Mouse (Mus musculus): ENCODE results near the gene Add3. TPM values are rescaled to one million over a fixed set of nuclear protein-coding genes. Genes with fewer than 3 reads are reported as not detected.

Gene Add3
- total and polyA plus RNA-seq, 3 experiments, result 14.0 to 52.9 TPM; not detected in 1

- no peak overlapping the region for H3K27ac ChIP-seq (ENCODE audit: control insufficient read depth, low read depth, low read length)
- no peak overlapping the region for H3K4me3 ChIP-seq (ENCODE audit: control insufficient read depth in 1 of 2, insufficient read depth in 1 of 2, low read depth in 2 of 2, low read length in 2 of 2)
- H3K9me3 ChIP-seq (replicated peaks; ENCODE audit: insufficient read depth, low read length), result no peaks in the 10 kb centered on the region
- H3K79me2 ChIP-seq (ENCODE audit: control insufficient read depth, insufficient read depth, low read length, poor library complexity), result no peaks in the 10 kb centered on the region
- no peaks in the 10 kb centered on the region for H3K4me1 ChIP-seq (ENCODE audit: control insufficient read depth in 1 of 2, insufficient read depth in 2 of 2, low read length in 2 of 2)
- H3K36me3 ChIP-seq (ENCODE audit: control insufficient read depth in 1 of 2, insufficient read depth in 2 of 2, low read length in 2 of 2), result no peaks in the 10 kb centered on the region
- no peak overlapping the region for H3K9ac ChIP-seq (ENCODE audit: control insufficient read depth, low read depth, low read length, poor library complexity, severe bottlenecking)
- no peaks in the 10 kb centered on the region for H3K27me3 ChIP-seq (ENCODE audit: control insufficient read depth in 1 of 2, insufficient read depth in 2 of 2, low read length in 2 of 2)
- no peak for DNase-seq (ENCODE audit: low read depth, low spot score)
- TF ChIP-seq SIN3A (IDR thresholded peaks at IDR 0.05; ENCODE audit: low read length) (no peak), TAL1 (IDR thresholded peaks at IDR 0.05; ENCODE audit: low read length) (no peak), EP300 (IDR thresholded peaks at IDR 0.05; ENCODE audit: low read depth in 1 of 2, low read length in 2 of 2) (no peak), ETS1 (IDR thresholded peaks at IDR 0.05; ENCODE audit: low read depth, low read length) (no peak), MAX (IDR thresholded peaks at IDR 0.05; ENCODE audit: low read length) (no peak), GABPA (IDR thresholded peaks at IDR 0.05; ENCODE audit: low read depth, low read length) (no peak), GATA1 (IDR thresholded peaks at IDR 0.05; ENCODE audit: low read depth, low read length) (no peak), RAD21 (IDR thresholded peaks at IDR 0.05; ENCODE audit: low read depth, low read length) (no peak), HCFC1 (IDR thresholded peaks at IDR 0.05; ENCODE audit: low read depth, low read length) (no peak), KAT2A (conservative IDR thresholded peaks at IDR 0.05; ENCODE audit: low read depth, low read length) (no peak), MEF2A (IDR thresholded peaks at IDR 0.05; ENCODE audit: extremely low read depth, insufficient replicate concordance, low read depth, low read length, poor library complexity, severe bottlenecking) (no peak), UBTF (IDR thresholded peaks at IDR 0.05; ENCODE audit: borderline replicate concordance, insufficient read depth, low read depth, low read length) (no peak)
These were observed 35.3 kb downstream of the Add3 start for GRCm38 (mm10) chr19:53175550-53175949.

DNA sequence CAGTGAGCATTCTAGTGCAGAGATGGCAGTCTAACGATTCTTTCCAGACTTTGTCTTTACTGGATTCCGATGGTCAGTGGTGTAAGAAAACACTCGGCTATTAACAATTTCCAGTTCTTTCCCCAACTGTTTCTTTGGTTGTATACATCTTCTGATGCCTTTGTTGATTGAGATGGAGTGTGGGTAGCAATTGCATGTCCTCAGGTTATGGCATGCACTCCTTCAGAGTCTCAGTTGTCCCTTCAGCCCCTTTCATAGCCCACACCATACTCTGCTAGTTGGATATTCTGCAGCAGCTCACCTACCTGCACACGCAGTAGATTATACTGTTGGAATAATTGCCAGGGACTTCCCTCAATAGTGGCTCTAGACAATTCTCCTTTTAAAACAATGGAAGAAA, 36.3 kb downstream of the Add3 start:
- H3K9me3 ChIP-seq (replicated peaks; ENCODE audit: insufficient read depth, low read length), result no peaks in the 10 kb centered on the region
- H3K79me2 ChIP-seq (ENCODE audit: control insufficient read depth, insufficient read depth, low read length, poor library complexity), result no peaks in the 10 kb centered on the region
- no peak overlapping the region for H3K27ac ChIP-seq (ENCODE audit: control insufficient read depth, low read depth, low read length)
- no peaks in the 10 kb centered on the region for H3K4me1 ChIP-seq (ENCODE audit: control insufficient read depth in 1 of 2, insufficient read depth in 2 of 2, low read length in 2 of 2)
- no peak for DNase-seq (ENCODE audit: low read depth, low spot score)
- TF ChIP-seq MAFK (IDR thresholded peaks at IDR 0.05; ENCODE audit: borderline replicate concordance, low read depth, low read length) (no peak), RCOR1 (IDR thresholded peaks at IDR 0.05; ENCODE audit: low read depth, low read length) (no peak), SIN3A (IDR thresholded peaks at IDR 0.05; ENCODE audit: low read length) (no peak), POLR2AphosphoS5 (IDR thresholded peaks at IDR 0.05; ENCODE audit: borderline replicate concordance, low read depth, low read length) (no peak), GATA1 (IDR thresholded peaks at IDR 0.05; ENCODE audit: low read depth, low read length) (no peak), ZNF384 (IDR thresholded peaks at IDR 0.05; ENCODE audit: low read depth, low read length) (no peak), USF1 (IDR thresholded peaks at IDR 0.05; ENCODE audit: low read depth, low read length) (no peak), CHD1 (IDR thresholded peaks at IDR 0.05; ENCODE audit: low read depth, low read length) (no peak), ELF1 (IDR thresholded peaks at IDR 0.05; ENCODE audit: low read depth, low read length) (no peak), HCFC1 (IDR thresholded peaks at IDR 0.05; ENCODE audit: low read depth, low read length) (no peak), TAL1 (IDR thresholded peaks at IDR 0.05; ENCODE audit: low read length) (no peak)
- no peaks in the 10 kb centered on the region for H3K36me3 ChIP-seq (ENCODE audit: control insufficient read depth in 1 of 2, insufficient read depth in 2 of 2, low read length in 2 of 2)
- H3K27me3 ChIP-seq (ENCODE audit: control insufficient read depth in 1 of 2, insufficient read depth in 2 of 2, low read length in 2 of 2), result no peaks in the 10 kb centered on the region
- no peak overlapping the region for H3K4me3 ChIP-seq (ENCODE audit: control insufficient read depth in 1 of 2, insufficient read depth in 1 of 2, low read depth in 2 of 2, low read length in 2 of 2)
- H3K9ac ChIP-seq (ENCODE audit: control insufficient read depth, low read depth, low read length, poor library complexity, severe bottlenecking), result no peak overlapping the region
